Mouse (Mus musculus): ENCODE results near the gene Cdc37l1. TPM values are rescaled to one million over a fixed set of nuclear protein-coding genes. Genes with fewer than 3 reads are reported as not detected.

Cdc37l1 gene
- polyA plus RNA-seq, 1 experiment from 2014 or later = 44.5 TPM

DNA sequence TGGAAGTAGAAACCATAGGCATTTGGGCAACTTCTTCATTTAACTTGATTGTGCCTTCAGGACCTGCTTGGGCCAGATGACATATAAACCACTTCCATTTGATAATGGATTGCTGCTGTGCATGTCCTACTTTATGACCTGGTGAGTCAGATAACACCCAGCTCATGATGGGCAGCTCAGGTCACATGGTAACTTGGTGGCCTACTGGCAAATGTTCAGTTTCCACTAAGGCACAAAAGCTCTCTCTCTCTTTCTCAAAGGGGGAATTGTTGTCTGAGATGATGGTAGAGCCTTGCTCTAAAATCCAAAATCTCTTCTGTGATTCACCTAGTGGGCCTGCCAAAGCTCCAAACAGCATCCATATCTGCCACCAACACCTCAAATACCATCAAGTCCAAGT is 42.5 kb downstream of the Cdc37l1 start:
- no peaks in the 10 kb centered on the region for H3K27me3 ChIP-seq (ENCODE audit: insufficient read depth, low read length)
- ATAC-seq (ENCODE audit: insufficient read depth) (no peak), DNase-seq (no peak)
- no peaks in the 10 kb centered on the region for H3K4me1 ChIP-seq (ENCODE audit: insufficient read depth)
- peaks cover 24% of the 10 kb centered on the region; the same call in 1 of the 2 replicates for H3K36me3 ChIP-seq (ENCODE audit: insufficient read depth)
- no peak overlapping the region for H3K4me2 ChIP-seq
- H3K27ac ChIP-seq (ENCODE audit: low read depth) = no peak overlapping the region
- no peak overlapping the region for H3K4me3 ChIP-seq (ENCODE audit: low read depth, low read length)
- no peaks in the 10 kb centered on the region for H3K9me3 ChIP-seq (ENCODE audit: low read depth, low read length)
- no peak overlapping the region for H3K9ac ChIP-seq
- TF ChIP-seq CTCF (IDR thresholded peaks at IDR 0.05; ENCODE audit: low read depth) = no peak

DNA sequence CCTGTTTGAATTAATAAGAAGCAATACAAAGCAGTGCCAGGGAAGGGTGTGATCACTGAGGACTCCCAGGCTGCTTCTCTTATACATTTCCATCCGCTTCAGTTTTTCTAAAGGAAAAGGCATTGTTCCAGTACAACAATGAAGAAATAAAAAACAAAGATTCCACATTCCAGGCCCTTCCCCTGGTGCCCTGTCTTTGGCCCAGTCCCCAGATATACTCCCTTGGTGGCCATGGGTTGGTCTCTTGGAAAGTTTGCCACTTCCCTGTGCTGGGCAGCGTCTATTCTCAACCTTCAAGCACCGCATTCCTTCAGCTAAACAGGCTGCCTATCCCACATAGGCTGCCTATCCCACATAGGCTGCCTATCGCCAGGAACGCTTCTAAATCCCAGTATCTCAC is 46.9 kb downstream of the Cdc37l1 start:
- Histone ChIP-seq H3K36me3 (ENCODE audit: insufficient read depth) (peaks cover 15% of the 10 kb centered on the region; the same call in 1 of the 2 replicates), H3K9ac (no peak overlapping the region), H3K4me3 (ENCODE audit: low read depth, low read length) (no peak overlapping the region), H3K27me3 (ENCODE audit: insufficient read depth, low read length) (no peaks in the 10 kb centered on the region), H3K4me2 (no peak overlapping the region), H3K27ac (ENCODE audit: low read depth) (no peak overlapping the region), H3K4me1 (ENCODE audit: insufficient read depth) (no peaks in the 10 kb centered on the region), H3K9me3 (ENCODE audit: low read depth, low read length) (no peaks in the 10 kb centered on the region)
- no peak for DNase-seq
- ATAC-seq (ENCODE audit: insufficient read depth) = no peak
- WGBS = 87% methylated on average over 5 of the region's 5 CpGs
- TF ChIP-seq CTCF (IDR thresholded peaks at IDR 0.05; ENCODE audit: low read depth) = no peak

DNA sequence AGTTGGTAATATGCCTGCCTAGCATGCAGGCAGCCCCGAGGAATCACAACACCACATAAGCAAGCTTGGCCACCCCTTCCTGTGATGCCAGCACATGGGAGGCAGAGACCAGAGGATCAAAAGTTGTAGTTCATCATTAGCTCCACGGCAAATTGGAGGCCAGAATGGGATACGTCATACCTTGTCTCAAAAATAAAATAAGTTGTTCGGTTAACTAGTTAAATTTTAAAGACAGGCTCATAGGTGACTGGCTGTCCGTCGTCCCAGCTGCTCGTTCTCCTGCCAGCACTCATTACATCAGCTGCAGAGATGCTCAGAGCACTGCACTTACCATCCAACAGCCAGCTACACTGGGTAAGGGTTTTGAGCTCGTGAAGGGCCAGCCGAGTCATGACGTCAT is 47.4 kb downstream of the Cdc37l1 start:
- Histone ChIP-seq H3K4me1 (ENCODE audit: insufficient read depth) (no peaks in the 10 kb centered on the region), H3K9ac (no peak overlapping the region), H3K4me2 (no peak overlapping the region), H3K9me3 (ENCODE audit: low read depth, low read length) (no peaks in the 10 kb centered on the region), H3K27ac (ENCODE audit: low read depth) (no peak overlapping the region), H3K27me3 (ENCODE audit: insufficient read depth, low read length) (no peaks in the 10 kb centered on the region), H3K4me3 (ENCODE audit: low read depth, low read length) (no peak overlapping the region), H3K36me3 (ENCODE audit: insufficient read depth) (peaks cover 15% of the 10 kb centered on the region; the same call in 1 of the 2 replicates)
- WGBS = 87% methylated on average over 10 of the region's 10 CpGs
- ATAC-seq (ENCODE audit: insufficient read depth) (no peak), DNase-seq (no peak)
- TF ChIP-seq CTCF (IDR thresholded peaks at IDR 0.05; ENCODE audit: low read depth) = no peak

DNA sequence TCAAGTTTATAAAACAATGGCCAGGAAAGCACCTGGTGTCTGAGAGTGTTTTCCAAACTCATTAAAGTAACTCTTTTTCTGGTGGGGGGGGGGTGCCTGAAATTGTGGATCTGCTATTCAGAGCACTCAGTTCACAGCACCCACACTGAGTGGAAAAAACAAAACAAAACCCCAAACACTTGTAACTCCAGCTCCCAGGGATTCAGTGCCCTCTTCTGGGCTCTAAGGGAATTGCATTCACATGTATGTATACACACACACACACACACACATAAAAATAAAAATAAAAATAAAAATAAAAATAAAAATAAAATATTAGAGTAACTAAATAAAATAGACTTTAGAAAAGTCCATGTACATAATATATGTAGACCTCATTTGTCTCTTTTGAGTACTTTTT is 49.2 kb downstream of the Cdc37l1 start:
- no peak for TF ChIP-seq CTCF (IDR thresholded peaks at IDR 0.05; ENCODE audit: low read depth)
- H3K9ac ChIP-seq = no peak overlapping the region
- no peak overlapping the region for H3K4me2 ChIP-seq
- H3K27ac ChIP-seq (ENCODE audit: low read depth) = no peak overlapping the region
- ATAC-seq (ENCODE audit: insufficient read depth) (no peak), DNase-seq (no peak)
- no peak overlapping the region for H3K4me3 ChIP-seq (ENCODE audit: low read depth, low read length)
- no peaks in the 10 kb centered on the region for H3K4me1 ChIP-seq (ENCODE audit: insufficient read depth)
- H3K9me3 ChIP-seq (ENCODE audit: low read depth, low read length) = no peaks in the 10 kb centered on the region
- no peaks in the 10 kb centered on the region for H3K27me3 ChIP-seq (ENCODE audit: insufficient read depth, low read length)
- peaks cover 15% of the 10 kb centered on the region; the same call in 1 of the 2 replicates for H3K36me3 ChIP-seq (ENCODE audit: insufficient read depth)

DNA sequence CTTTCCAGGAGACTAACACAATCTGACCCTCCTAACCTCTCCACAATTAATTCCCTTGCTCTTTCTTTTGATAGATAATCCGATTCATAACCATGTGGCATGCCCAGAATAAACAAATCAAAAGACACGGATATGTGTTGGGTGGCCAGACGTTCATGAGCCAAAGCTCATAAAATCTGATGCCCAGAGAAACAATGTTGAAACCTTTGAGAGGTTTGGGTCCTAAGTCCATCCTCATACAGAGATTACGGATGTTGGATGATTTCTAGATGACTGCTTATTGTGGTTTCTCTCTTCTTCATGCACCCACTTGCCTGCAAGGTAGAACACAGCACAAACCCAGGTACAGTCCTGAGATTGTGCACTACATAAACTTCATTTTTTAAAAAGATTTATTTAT is 50.1 kb downstream of the Cdc37l1 start:
- no peaks in the 10 kb centered on the region for H3K27me3 ChIP-seq (ENCODE audit: insufficient read depth, low read length)
- DNase-seq (no peak), ATAC-seq (ENCODE audit: insufficient read depth) (no peak)
- H3K4me2 ChIP-seq = no peak overlapping the region
- TF ChIP-seq CTCF (IDR thresholded peaks at IDR 0.05; ENCODE audit: low read depth) = no peak
- H3K4me3 ChIP-seq (ENCODE audit: low read depth, low read length) = no peak overlapping the region
- no peak overlapping the region for H3K27ac ChIP-seq (ENCODE audit: low read depth)
- H3K9me3 ChIP-seq (ENCODE audit: low read depth, low read length) = no peaks in the 10 kb centered on the region
- no peak overlapping the region for H3K9ac ChIP-seq
- 60% methylated on average over 4 of the region's 4 CpGs for WGBS
- H3K4me1 ChIP-seq (ENCODE audit: insufficient read depth) = no peaks in the 10 kb centered on the region
- H3K36me3 ChIP-seq (ENCODE audit: insufficient read depth) = peaks cover 15% of the 10 kb centered on the region; the same call in 1 of the 2 replicates

DNA sequence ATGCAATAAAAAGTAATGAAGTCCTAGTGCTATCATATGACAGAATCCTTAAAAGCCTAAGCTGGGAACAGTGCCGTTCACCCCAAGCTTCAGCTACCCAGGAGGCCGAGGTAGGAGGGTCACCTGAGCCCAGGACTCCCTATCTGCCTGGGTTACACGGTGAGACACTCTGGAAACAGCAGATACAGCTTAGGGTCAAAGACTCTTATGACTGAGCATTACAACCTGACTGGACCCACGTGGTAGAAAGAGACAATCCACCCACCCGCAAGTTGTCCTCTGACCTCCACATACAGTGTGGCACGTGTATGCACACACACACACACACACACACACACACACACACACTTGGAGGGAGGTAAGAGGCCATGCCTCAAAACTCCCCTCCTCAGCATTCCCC is 52.0 kb downstream of the Cdc37l1 start:
- Histone ChIP-seq H3K4me3 (ENCODE audit: low read depth, low read length) (no peak overlapping the region), H3K36me3 (ENCODE audit: insufficient read depth) (peaks cover 7% of the 10 kb centered on the region; the same call in 1 of the 2 replicates), H3K27ac (ENCODE audit: low read depth) (no peak overlapping the region), H3K4me2 (no peak overlapping the region), H3K27me3 (ENCODE audit: insufficient read depth, low read length) (no peaks in the 10 kb centered on the region), H3K9ac (no peak overlapping the region), H3K9me3 (ENCODE audit: low read depth, low read length) (no peaks in the 10 kb centered on the region), H3K4me1 (ENCODE audit: insufficient read depth) (0 out of 2 replicates have a peak, but pooled peaks cover 4% of the 10 kb centered on the region)
- ATAC-seq (ENCODE audit: insufficient read depth) (no peak), DNase-seq (no peak)
- no peak for TF ChIP-seq CTCF (IDR thresholded peaks at IDR 0.05; ENCODE audit: low read depth)
- WGBS = 67% methylated on average over 6 of the region's 6 CpGs

DNA sequence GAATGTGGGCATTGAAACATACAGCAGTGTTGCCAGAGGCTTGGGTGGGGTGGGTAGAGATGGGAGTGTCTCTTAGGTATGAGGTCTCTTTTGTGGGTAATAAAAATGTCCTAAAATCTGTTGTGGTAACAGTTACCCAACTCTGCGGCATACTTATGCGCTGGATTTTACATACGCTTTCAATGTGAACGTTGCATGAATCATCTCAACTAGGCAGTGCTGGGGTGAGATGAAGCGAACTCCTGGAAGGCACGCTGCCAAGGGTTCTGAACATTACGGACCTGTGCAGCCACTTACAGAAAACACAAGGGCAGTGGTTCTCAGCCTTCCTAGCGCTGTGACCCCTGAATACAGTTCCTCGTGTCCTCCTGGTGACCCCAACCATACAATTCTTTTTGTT is 52.5 kb downstream of the Cdc37l1 start:
- TF ChIP-seq CTCF (IDR thresholded peaks at IDR 0.05; ENCODE audit: low read depth) = no peak
- Histone ChIP-seq H3K9ac (no peak overlapping the region), H3K4me1 (ENCODE audit: insufficient read depth) (0 out of 2 replicates have a peak, but pooled peaks cover 4% of the 10 kb centered on the region), H3K4me2 (no peak overlapping the region), H3K9me3 (ENCODE audit: low read depth, low read length) (no peaks in the 10 kb centered on the region), H3K27me3 (ENCODE audit: insufficient read depth, low read length) (no peaks in the 10 kb centered on the region), H3K36me3 (ENCODE audit: insufficient read depth) (0 out of 2 replicates have a peak, but pooled peaks cover 2% of the 10 kb centered on the region), H3K4me3 (ENCODE audit: low read depth, low read length) (no peak overlapping the region), H3K27ac (ENCODE audit: low read depth) (no peak overlapping the region)
- WGBS = 77% methylated on average over 9 of the region's 9 CpGs
- ATAC-seq (ENCODE audit: insufficient read depth) (no peak), DNase-seq (no peak)

DNA sequence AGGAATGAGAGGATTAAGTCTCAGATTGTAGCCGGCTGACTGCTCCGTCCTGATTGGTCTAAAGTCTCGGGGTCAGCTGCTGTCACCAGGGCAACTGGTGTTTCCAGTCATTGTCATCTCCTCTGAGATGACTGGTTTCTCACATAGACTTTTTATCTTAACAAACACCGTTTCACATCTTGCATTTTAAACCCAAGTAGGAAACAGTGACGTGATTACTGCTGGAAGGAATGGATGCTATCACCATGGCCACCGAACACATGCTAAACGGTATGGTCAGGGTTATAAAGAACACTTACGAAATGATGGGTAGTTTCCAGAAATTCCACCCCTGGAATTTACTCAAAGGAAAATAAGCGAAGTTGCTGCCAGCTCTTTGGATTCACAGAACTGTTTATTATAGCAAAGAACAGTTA is 54.2 kb downstream of the Cdc37l1 start:
- no peak for TF ChIP-seq CTCF (IDR thresholded peaks at IDR 0.05; ENCODE audit: low read depth)
- Histone ChIP-seq H3K4me3 (ENCODE audit: low read depth, low read length) (no peak overlapping the region), H3K4me2 (no peak overlapping the region), H3K36me3 (ENCODE audit: insufficient read depth) (no peaks in the 10 kb centered on the region), H3K9me3 (ENCODE audit: low read depth, low read length) (no peaks in the 10 kb centered on the region), H3K27me3 (ENCODE audit: insufficient read depth, low read length) (no peaks in the 10 kb centered on the region), H3K9ac (no peak overlapping the region), H3K4me1 (ENCODE audit: insufficient read depth) (0 out of 2 replicates have a peak, but pooled peaks cover 4% of the 10 kb centered on the region), H3K27ac (ENCODE audit: low read depth) (no peak overlapping the region)
- DNase-seq (peak; percentile 55), ATAC-seq (ENCODE audit: insufficient read depth) (no peak)
- WGBS = 35% methylated on average over 9 of the region's 9 CpGs
